Mouse (Mus musculus): ENCODE data around the gene L3mbtl3. TPM values are rescaled to one million over a fixed set of nuclear protein-coding genes. Genes with fewer than 3 reads are reported as not detected.

L3mbtl3 gene
- total and polyA plus RNA-seq, 3 experiments, result 11.8 to 19.5 (median 18.0) TPM

DNA sequence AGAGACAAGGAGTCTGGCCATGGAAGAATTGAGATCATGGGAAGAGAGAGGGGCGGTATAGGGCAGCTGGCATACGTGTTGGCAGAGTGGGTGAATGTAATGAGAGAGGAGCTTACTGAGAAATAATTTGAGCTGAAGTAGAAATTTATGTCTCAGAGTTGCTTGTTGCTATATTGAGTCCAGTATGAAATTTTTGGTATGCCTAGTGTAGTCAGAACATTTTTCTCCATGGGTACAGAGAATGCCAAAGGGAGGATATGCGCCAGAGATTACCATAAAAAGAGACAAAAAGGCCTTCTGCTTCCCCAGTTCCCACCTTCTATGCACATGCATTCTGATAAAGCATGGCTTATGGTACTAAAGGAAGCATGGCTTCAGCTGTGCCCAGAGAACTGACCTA lies 132.6 kb downstream of the L3mbtl3 start:
- no peak for TF ChIP-seq IRF4 (IDR thresholded peaks at IDR 0.05; ENCODE audit: low read depth, low read length)
- no peak for TF ChIP-seq SIN3A (IDR thresholded peaks at IDR 0.05; ENCODE audit: low read length)
- no peak for TF ChIP-seq JUN (IDR thresholded peaks at IDR 0.05; ENCODE audit: insufficient read depth, low read depth, low read length)
- no peak for TF ChIP-seq RCOR1 (conservative IDR thresholded peaks at IDR 0.05; ENCODE audit: low read depth, low read length)
- no peak for TF ChIP-seq MAZ (IDR thresholded peaks at IDR 0.05; ENCODE audit: low read depth, low read length)
- TF ChIP-seq MAX (IDR thresholded peaks at IDR 0.05; ENCODE audit: low read length), result no peak
- no peak for TF ChIP-seq SMC3 (IDR thresholded peaks at IDR 0.05; ENCODE audit: low read depth, low read length)
- TF ChIP-seq ELF1 (IDR thresholded peaks at IDR 0.05; ENCODE audit: low read depth, low read length), result no peak
- TF ChIP-seq NRF1 (IDR thresholded peaks at IDR 0.05; ENCODE audit: low read depth, low read length), result no peak
- TF ChIP-seq POLR2AphosphoS2 (IDR thresholded peaks at IDR 0.05; ENCODE audit: low read depth, low read length), result no peak
- TF ChIP-seq CHD2 (IDR thresholded peaks at IDR 0.05; ENCODE audit: low read length), result no peak
- no peak for TF ChIP-seq JUND (conservative IDR thresholded peaks at IDR 0.05; ENCODE audit: low read depth, low read length)
- TF ChIP-seq MYC (IDR thresholded peaks at IDR 0.05; ENCODE audit: low read depth, low read length), result no peak
- no peak for TF ChIP-seq ZKSCAN1 (IDR thresholded peaks at IDR 0.05; ENCODE audit: borderline replicate concordance, low read depth, low read length)
- no peak for TF ChIP-seq MXI1 (IDR thresholded peaks at IDR 0.05; ENCODE audit: low read depth, low read length)
- no peak for TF ChIP-seq USF2 (conservative IDR thresholded peaks at IDR 0.05; ENCODE audit: low read depth, low read length)
- no peak overlapping the region for H3K4me3 ChIP-seq (replicated peaks in 1 of 3; ENCODE audit: low read depth in 2 of 3, low read length in 2 of 3, poor library complexity in 1 of 3)
- peaks cover 2 to 9% of the 10 kb centered on the region in 2 experiments; a peak in 3 of 4 replicates for H3K4me1 ChIP-seq (ENCODE audit: control insufficient read depth in 1 of 2, insufficient read depth in 2 of 2)
- no peaks in the 10 kb centered on the region for H3K79me2 ChIP-seq (replicated peaks; ENCODE audit: control insufficient read depth, extremely low read depth, insufficient read depth, poor library complexity, severe bottlenecking)
- no peak for DNase-seq (ENCODE audit: extremely low read depth)
- no peak overlapping the region for H3K9ac ChIP-seq (ENCODE audit: insufficient read depth, low read depth)
- H3K9me3 ChIP-seq (replicated peaks; ENCODE audit: low read length), result no peaks in the 10 kb centered on the region
- H3K4me2 ChIP-seq (ENCODE audit: insufficient read depth, low read depth, poor library complexity, severe bottlenecking), result no peak overlapping the region
- H3K27me3 ChIP-seq (replicated peaks), result no peaks in the 10 kb centered on the region
- in situ Hi-C loops (cut with MboI; ENCODE audit: low pct_ligation_motif_present, low pct_unique_long_range_greater_than_20kb, low sequenced_read_pairs) (no loop called here), dilution Hi-C loops (cut with MboI; ENCODE audit: extremely low pct_ligation_motif_present, extremely low pct_unique_long_range_greater_than_20kb, low sequenced_read_pairs) (no loop called here)
- no peak overlapping the region for H3K27ac ChIP-seq (ENCODE audit: insufficient read depth, low read depth)
- H3K36me3 ChIP-seq (replicated peaks in 1 of 2; ENCODE audit: control insufficient read depth in 1 of 2, insufficient read depth in 1 of 2, low read length in 1 of 2), result no peaks in the 10 kb centered on the region

DNA sequence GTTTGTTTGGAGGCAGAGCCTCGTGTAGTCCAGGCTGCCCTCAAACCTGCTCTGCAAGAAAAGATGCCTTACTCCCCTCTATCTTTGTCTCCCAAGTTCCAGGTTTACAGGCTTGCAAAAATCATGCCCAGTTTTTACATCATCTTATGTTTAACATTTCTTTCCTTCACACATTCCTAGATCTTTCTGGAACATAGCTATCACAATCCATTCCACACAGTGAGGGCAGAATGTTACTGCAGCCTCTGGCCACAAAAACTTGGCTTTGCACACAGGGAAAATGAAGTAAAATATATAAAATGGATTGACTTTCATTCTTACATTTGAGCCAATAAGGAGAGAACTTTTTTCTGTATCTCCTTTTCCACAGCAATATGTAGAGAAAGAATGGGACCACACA lies 136.7 kb downstream of the L3mbtl3 start:
- no peaks in the 10 kb centered on the region for H3K79me2 ChIP-seq (replicated peaks; ENCODE audit: control insufficient read depth, extremely low read depth, insufficient read depth, poor library complexity, severe bottlenecking)
- no peak overlapping the region for H3K4me3 ChIP-seq (replicated peaks in 1 of 3; ENCODE audit: low read depth in 2 of 3, low read length in 2 of 3, poor library complexity in 1 of 3)
- in situ Hi-C loops (cut with MboI; ENCODE audit: low pct_ligation_motif_present, low pct_unique_long_range_greater_than_20kb, low sequenced_read_pairs), result no loop called here
- no peak for DNase-seq (ENCODE audit: extremely low read depth)
- dilution Hi-C loops (cut with MboI; ENCODE audit: extremely low pct_ligation_motif_present, extremely low pct_unique_long_range_greater_than_20kb, low sequenced_read_pairs), result no loop called here
- no peak overlapping the region for H3K9ac ChIP-seq (ENCODE audit: insufficient read depth, low read depth)
- H3K27me3 ChIP-seq (replicated peaks), result no peaks in the 10 kb centered on the region
- H3K4me2 ChIP-seq (ENCODE audit: insufficient read depth, low read depth, poor library complexity, severe bottlenecking), result no peak overlapping the region
- no peaks in the 10 kb centered on the region for H3K36me3 ChIP-seq (replicated peaks in 1 of 2; ENCODE audit: control insufficient read depth in 1 of 2, insufficient read depth in 1 of 2, low read length in 1 of 2)
- no peak for TF ChIP-seq SIN3A (IDR thresholded peaks at IDR 0.05; ENCODE audit: low read length)
- TF ChIP-seq MEF2A (IDR thresholded peaks at IDR 0.05; ENCODE audit: borderline replicate concordance, low read depth, low read length), result no peak
- no peak for TF ChIP-seq TBP (conservative IDR thresholded peaks at IDR 0.05; ENCODE audit: low read depth, low read length)
- TF ChIP-seq MAFK (IDR thresholded peaks at IDR 0.05; ENCODE audit: insufficient replicate concordance, low read length), result no peak
- no peak for TF ChIP-seq ZC3H11A (IDR thresholded peaks at IDR 0.05; ENCODE audit: low read depth, low read length)
- TF ChIP-seq MYC (IDR thresholded peaks at IDR 0.05; ENCODE audit: low read depth, low read length), result no peak
- no peak for TF ChIP-seq MAX (IDR thresholded peaks at IDR 0.05; ENCODE audit: low read length)
- no peak for TF ChIP-seq ETS1 (conservative IDR thresholded peaks at IDR 0.05; ENCODE audit: low read depth, low read length)
- TF ChIP-seq RAD21 (IDR thresholded peaks at IDR 0.05; ENCODE audit: low read depth, low read length), result no peak
- TF ChIP-seq RCOR1 (conservative IDR thresholded peaks at IDR 0.05; ENCODE audit: low read depth, low read length), result no peak
- TF ChIP-seq IRF4 (IDR thresholded peaks at IDR 0.05; ENCODE audit: low read depth, low read length), result no peak
- TF ChIP-seq HCFC1 (IDR thresholded peaks at IDR 0.05; ENCODE audit: low read depth, low read length), result no peak
- no peak for TF ChIP-seq GABPA (IDR thresholded peaks at IDR 0.05; ENCODE audit: insufficient replicate concordance, low read depth, low read length)
- TF ChIP-seq ZNF384 (IDR thresholded peaks at IDR 0.05; ENCODE audit: low read depth, low read length), result no peak
- TF ChIP-seq USF1 (IDR thresholded peaks at IDR 0.05; ENCODE audit: low read depth, low read length), result no peak
- H3K27ac ChIP-seq (ENCODE audit: insufficient read depth, low read depth), result no peak overlapping the region
- H3K9me3 ChIP-seq (replicated peaks; ENCODE audit: low read length), result no peaks in the 10 kb centered on the region
- peaks cover 4 to 10% of the 10 kb centered on the region in 2 experiments; a peak in 3 of 4 replicates for H3K4me1 ChIP-seq (ENCODE audit: control insufficient read depth in 1 of 2, insufficient read depth in 2 of 2)
